Mouse (Mus musculus): Measurements from ENCODE around the gene Tmem98.

DNA sequence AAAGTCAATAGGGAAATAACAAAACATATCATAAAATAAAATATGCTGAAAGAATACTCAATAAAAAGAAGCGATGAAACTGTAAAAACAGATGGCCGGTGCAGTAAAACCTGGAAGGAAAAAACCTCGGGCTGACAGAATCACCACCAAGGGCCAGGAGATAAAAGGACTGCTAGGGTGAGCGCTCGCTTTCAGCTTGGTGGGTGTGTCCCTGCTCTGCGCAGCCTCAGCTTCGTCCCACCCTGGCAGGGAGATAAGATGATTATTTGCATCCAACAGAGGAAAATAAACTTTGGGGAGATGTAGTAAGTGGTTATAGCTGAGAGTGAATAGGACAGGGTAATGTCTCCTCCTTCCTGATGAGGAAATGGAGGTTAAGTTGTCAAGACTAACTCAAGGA, 44.9 kb downstream of the Tmem98 start:
- no peak for TF ChIP-seq POLR2A (IDR thresholded peaks at IDR 0.05; ENCODE audit: borderline replicate concordance, control insufficient read depth, low read depth, low read length)
- no peak for TF ChIP-seq CTCF (IDR thresholded peaks at IDR 0.05; ENCODE audit: control insufficient read depth, insufficient read depth, low read length)

Measured in bone marrow, adult 2 months (tissue).